Mouse (Mus musculus): ENCODE measurements around the gene Aass.
A peak's percentile ranks its signal among the peaks of the same experiment; 100 is the strongest.
"Not testable (repeated sequence)": the region's sequence is repeated elsewhere in the genome, so short reads cannot be mapped to it uniquely, and the experiment has no call there.

The Aass gene

GRCm38 (mm10) chr6:23132573-23133181 lies at the start of gene Aass:
Aass (minus strand) TSS chr6:23132986.
- DNase-seq, result peak; percentile 81 to 89

DNA sequence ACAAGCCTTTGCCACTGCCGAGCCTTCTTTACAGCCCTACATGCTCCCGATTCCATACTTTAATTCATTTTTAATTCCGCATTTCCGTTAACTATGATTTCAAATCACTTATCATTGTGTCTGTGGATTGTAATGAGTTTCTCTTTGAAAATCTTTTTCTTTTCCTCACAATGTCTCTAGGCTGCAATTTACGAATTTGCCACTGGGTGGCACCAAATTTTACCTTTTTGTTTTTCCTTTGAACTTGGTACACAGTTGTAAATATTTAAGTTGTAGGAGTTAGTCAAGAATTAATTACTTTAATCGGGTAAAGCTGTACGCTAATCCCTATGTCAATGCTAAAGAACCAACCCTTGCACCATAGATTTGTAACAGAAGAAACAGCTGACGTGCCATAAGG lies 47.3 kb upstream of the Aass start:
- DNase-seq, result peak; percentile 7 to 58

- DNase-seq, result not testable (repeated sequence)
Measured at GRCm38 (mm10) chr6:23163824-23164223, 31.0 kb upstream of the Aass start.

GRCm38 (mm10) chr6:23156357-23156756 lies 23.6 kb upstream of the Aass start:
- not testable (repeated sequence) for DNase-seq

DNA sequence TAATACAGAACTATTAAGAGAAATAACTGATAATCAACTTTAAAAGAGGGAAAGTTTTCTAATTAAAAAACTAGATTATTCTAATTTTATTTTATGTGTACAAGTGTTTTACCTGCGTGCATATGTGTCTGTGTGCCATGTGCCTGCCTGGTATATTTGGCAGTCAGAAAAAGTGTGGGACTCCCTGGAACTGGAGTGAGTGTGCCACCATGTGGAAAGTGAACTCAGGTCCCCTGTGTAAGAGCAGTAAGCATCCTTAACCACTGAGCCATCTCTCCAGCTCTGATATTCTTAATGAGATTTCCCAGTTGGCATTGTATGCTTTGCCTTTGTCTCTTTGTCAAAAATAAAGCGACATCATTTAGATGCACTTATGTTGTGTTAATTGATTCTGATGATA lies 20.3 kb upstream of the Aass start:
- DNase-seq, result no peak

DNA sequence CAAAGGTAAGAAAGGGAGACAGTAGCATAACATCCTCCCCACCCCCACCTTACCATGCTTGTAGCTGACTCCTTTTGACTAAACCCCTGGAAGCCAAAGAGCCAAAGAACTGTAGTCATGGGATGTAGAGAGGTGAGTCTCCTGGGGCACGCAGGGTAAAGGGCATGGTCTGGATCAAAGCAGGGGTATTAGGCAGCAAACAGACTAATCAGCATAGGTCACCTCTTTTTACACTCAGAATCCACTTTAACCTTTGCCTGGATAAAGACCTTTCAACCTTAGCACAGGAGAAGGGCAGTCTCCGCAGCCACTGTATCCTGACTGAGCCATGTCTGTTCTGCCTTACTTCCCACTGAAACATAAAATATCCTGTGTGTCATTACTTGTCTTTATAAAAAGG lies 14.4 kb upstream of the Aass start:
- peak in 1 of 2 experiments; percentile 66 for DNase-seq

DNA sequence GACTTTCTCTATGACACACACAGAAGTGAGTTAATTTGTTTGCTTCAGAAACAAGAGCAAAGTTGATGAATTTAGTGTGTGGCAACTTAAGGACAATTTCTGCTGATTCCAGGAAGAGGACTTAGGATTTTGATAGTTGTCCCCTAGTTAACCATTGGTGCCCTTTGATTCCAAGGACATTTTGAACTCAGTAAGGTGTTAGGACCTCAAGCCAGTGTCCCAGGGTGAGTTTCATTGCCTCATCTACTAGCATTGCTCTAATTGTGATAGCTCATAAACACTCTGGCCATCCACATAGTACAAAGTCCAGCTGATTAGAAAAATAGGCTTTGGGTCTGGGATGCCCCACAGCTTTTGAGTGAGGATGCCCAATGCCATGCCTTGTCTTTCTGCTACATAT lies 11.2 kb upstream of the Aass start:
- DNase-seq, result peak in 1 of 2 experiments; percentile 76

DNA sequence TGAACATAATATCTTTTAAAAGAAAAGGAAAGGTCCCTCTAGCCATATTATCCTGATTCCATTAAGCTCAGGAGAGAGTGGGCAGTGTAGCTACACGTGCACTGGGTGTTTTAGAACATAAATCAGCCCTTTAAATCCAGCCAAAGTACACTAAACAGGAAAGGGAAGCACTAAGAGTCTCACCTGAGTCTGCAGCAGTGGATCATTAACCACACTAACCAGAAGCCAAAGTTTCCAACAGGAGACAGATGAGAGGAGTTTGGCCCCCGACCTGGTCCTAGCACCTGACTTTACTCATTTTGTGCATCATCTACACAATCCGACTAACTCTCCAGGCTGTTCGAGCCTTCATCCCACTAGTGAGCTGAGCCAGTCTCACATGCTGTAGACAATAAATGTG lies 1.8 kb downstream of the Aass start:
- DNase-seq, result peak; percentile 86 to 91

- DNase-seq, result peak; percentile 66 to 77
Measured at GRCm38 (mm10) chr6:23129201-23129600, 3.6 kb downstream of the Aass start.

GRCm38 (mm10) chr6:23126706-23127105 lies 6.1 kb downstream of the Aass start:
- peak; percentile 56 to 81 for DNase-seq

DNA sequence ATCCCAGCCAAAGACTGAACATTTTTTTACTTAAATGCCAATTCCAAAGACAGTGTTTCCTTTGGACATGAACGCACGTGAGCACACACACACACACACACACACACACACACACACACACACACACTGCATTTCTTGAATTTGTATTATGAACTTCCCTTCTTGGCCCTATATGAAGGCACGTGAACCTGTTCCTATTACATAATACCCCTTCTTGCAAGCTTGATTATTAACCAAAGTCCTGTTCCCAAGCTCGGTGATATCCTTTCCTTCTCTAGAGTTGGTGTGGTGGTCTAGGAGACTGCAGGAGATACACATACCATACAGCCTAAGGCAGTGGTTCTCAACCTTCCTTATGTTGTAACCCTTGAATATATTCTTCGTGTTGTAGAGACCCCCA lies 7.0 kb downstream of the Aass start:
- DNase-seq, result peak; percentile 13 to 73

DNA sequence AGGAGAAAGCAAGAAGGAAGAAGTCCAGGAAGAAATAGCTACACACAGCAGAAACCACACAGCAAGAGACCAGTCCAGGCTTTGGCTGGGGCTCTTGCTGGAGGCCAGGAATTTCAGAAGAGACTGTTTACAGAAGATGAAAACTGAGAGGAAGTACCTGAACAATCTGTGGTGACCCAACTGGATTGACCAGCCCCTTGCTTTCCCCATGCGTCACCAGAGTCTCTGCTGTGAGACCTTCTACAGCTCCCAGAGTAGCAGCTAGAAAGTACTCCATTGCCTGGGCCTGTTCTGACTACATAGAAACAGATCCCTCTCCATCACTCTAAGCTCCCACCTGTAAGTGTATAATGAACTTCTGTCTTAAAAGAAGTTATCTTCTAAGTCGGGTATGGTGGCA lies 8.0 kb downstream of the Aass start:
- DNase-seq, result no peak

- DNase-seq, result no peak
Measured at GRCm38 (mm10) chr6:23122934-23123333, 9.9 kb downstream of the Aass start.

GRCm38 (mm10) chr6:23114781-23115180 lies 18.0 kb downstream of the Aass start:
- no peak for DNase-seq

GRCm38 (mm10) chr6:23107069-23107468 lies 25.7 kb downstream of the Aass start:
- DNase-seq, result no peak

DNA sequence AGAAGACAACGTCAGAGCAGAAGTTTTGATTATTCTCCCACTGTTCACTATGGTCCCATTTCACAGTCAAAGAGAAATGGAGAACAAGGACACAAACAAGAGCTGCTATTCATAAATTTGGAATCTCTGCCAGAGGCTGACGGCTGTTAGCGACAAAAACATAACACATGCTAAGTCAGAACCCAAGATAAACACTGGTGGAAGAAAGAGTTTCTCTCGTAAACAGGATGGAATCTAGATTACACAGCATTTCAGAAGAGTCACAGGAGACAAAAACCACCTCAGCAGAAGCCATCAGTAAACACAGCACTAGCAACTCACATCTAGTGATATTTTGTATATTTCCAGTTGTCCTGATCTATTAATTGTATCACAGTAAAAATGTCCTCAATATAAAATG lies 26.4 kb downstream of the Aass start:
- DNase-seq, result no peak

DNA sequence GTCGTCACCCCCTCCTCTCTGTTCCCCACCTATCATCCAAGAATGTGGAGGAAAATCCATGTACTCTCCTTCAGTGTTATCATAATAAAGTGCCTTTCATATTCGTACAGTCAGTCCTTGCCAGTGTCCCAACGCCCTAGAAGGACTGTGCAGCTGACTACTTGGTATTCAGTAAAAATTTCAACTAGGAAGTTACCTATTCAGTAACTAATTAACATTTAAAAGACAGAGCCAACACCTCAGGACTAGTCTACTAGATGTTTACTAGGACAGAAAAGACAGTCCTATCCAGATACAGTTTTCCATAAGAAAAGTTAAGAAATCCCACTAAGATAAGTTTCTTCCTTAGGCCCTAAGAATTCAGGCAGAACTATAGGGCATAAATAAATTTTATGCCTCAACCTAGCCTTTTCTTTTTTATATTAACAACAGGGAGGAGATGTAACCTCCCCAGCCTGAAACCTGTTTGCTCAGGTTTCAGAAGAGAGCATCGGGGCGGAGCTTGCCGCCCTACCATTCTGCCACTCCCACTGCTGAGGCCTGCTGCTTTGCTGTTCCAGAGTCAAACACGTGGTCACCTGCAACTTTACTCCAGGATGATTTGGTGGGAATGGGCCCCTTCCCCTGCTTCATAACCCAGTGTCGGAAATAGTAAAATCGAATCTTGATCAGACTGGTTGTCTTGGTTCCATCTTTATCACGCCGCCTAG lies 42.3 kb downstream of the Aass start:
- peak; percentile 11 to 17 for DNase-seq

DNA sequence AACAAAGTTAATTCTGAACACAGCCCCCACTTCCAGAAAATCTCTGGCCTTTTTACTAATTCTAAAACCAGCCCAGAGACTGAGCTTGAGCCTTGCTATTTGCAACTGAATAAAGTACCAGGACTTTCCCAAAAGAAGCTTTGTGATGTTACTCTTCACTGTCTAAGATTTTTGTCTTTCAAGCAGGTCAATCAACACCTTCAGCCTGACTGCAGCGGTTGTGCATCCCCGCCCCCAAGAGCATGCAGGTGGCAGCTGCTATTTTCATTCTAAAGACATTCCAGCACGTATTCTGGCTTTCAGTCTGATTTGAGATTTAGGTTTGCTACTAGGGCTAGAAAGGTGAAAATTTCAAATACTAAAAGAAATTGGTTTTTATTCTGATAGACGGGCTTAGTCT lies 43.5 kb downstream of the Aass start:
- DNase-seq, result not testable (repeated sequence)

GRCm38 (mm10) chr6:23084587-23085421 lies 48.0 kb downstream of the Aass start:
- no peak for DNase-seq

- DNase-seq, result peak; percentile 35 to 36
Measured at GRCm38 (mm10) chr6:23079991-23080680, 52.6 kb downstream of the Aass start.

DNA sequence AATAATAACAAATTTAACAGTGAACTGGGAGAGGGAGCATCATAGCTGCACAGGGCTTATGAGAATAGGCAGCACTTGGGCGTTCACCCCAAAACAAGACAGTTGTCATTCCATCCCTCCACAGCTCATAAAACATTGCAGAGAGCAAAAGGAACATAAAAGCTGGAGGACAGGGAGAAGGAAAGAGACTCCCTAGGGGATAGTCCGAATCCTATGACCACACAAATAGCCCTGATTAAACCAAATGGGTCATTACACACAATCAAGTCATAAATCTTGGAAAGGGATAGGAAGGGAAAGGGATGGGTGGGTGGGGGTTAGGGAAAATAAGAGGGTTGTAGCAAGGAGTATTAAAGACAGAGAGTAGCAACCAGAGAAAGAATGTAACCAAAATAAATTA lies 54.5 kb downstream of the Aass start:
- DNase-seq, result no peak

- no peak for DNase-seq
Measured at GRCm38 (mm10) chr6:23076060-23076459, 56.7 kb downstream of the Aass start.

DNA sequence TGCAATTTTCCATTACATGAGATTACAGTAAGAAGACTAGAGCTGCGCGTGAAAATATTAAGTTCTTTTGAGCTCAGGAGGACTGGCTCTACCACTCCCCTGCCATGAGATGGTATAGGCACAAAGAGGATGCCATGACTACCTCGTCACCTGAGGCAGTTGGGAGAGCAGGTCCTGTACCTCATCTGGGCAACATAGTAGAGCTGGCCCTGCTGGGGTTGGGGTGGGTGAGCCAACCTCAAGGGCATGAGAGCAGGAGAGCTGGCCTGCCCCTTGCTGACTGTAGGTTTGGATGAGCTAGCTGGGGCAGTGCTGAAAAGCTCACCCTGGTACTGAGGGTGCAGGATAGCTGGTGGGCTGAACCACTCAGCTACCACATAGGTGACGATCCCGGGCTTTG lies 77.1 kb downstream of the Aass start:
- DNase-seq, result no peak

Data from kidney, adult 8-10 months (tissue).